Mouse (Mus musculus) lung, adult 18-20 months (tissue): ENCODE results near the gene Dlst.
A peak's percentile ranks its signal among the peaks of the same experiment; 100 is the strongest.

ENCODE experiments used
- DNase-seq, 2 experiments: peaks; one replicate each; pipeline ENCODE4 v3.0.0; 2022; ENCODE audit warnings: mixed read lengths in 2 of 2

Dlst gene

GRCm38 (mm10) chr12:85182898-85183297 lies 72.3 kb downstream of the Dlst start:
- DNase-seq = no peak

GRCm38 (mm10) chr12:85184118-85184517 lies 73.5 kb downstream of the Dlst start:
- DNase-seq = peak; percentile 71 to 73
